Mouse (Mus musculus): Measurements from ENCODE around the gene Gm15737.

Gm15737 gene

DNA sequence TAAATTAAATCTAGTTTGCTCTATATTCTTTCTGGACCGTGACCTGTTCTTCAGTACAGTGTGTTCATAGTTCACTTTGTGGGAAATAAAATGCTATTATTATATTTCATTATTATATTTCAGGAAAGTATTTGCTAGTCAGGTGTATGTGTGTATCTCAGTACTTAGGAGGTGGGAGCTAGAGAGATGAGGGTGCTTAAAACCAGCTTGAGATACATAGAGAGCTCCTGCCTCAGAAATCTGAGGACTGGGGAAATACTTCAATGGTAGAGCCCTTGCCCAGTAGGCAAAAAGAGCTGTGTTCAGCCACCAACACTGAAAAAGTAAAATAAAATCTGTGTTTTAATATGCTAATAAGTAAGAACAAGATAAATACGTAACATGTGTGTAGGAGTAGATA is 6.2 kb downstream of the Gm15737 start:
- DNase-seq (ENCODE audit: low spot score): no peak

DNA sequence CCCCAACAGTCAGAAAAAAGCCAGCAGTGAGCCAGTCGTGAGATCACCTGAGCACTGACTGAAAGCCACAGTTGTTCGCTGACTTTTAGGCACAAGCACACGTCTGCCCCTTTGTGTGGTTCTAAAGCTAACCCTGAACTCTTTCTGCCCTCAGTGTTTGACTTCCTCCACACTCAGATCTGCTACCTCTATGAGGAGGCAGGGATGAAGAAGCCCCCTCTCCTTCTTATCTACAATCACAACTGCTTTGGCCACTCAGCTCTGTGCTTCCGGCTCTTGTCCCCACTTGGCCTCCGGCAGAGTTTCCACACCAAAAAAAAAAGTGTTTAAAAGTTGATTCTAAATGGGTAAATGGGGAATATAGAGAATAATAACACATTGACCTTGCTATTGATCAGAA is 7.0 kb downstream of the Gm15737 start:
- DNase-seq (ENCODE audit: low spot score): no peak

DNA sequence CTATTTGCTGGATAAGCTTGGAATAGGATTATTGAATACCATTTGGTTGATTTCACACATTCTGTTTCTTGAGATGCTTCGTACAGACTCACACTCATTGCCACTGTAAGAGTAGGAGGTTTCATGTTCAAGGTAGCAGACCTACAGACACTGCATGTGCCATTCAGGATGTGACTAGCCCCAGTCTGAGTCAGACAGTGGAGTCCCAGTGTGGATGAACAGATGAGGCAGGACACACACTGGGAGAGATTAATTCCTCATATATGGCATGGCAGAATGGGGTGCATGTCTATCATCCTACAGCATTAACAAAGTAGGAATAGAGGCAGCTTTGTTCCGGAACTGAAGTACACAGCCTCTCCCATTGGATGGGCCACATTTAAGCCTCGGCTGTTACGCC is 8.1 kb downstream of the Gm15737 start:
- no peak for DNase-seq (ENCODE audit: low spot score)

DNA sequence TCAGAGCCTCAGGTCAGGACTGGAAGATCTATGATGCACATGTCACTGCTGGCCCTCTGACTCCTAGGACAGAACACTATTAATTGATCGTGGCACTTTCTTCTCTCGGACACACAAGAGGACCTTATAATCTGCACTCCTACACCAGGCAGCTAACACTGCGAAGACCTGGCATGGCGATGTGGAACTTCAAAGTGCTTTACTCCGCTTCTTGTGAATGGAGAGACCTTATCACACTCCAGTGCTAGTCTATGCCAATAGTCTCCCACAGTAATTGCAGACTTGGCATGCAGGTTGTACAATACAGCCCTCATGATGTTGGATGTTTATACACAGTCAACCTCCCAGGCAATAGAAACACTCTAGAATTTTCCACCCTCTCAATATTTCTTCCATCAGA is 9.6 kb downstream of the Gm15737 start:
- DNase-seq (ENCODE audit: low spot score): no peak

DNA sequence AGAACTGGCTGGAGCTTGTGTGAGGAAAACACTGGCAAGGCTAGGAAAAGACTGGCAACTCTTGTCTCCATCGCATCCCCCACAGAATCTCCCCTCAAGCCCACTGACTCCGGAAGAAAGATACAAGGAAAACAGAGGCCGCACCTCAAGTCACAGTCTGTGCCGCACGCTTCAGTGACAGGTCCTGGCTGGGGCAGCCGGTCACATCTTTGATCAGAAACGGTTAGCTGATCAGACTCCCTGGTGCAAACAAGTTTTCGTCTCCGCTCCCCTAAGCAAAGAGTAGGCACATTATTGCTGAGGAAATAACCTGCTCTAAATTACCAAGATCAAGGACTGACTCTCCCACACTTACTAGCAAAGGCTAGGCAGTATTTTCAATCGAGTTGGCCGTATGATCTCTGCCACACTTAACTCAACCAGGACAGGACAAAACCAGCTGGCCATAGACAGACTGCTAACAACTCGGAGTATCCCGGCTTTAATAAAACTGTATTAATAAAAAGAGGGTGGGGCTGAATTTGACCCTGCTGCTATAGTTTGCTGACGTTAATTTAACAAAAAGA is 10.6 kb downstream of the Gm15737 start:
- no peak for DNase-seq (ENCODE audit: low spot score)

DNA sequence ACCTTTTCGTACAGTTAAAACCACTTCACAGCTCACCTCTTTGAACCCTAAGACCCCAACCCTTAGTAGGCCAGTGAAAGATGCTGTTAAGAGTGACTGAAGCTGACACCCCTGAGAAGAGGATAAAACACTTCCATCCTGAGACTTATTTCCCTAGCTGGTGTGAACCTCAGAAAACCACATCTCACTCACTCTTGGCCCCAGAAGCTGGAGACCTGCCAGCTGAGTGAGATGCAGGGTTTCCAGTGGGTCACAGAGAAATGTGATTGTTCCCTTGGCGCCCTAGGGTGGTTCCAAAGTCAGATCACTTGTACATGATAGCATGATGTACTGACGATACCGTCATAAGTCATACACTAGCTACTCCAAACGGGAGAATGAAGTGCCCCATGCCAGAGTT is 13.3 kb downstream of the Gm15737 start:
- DNase-seq (ENCODE audit: low spot score): no peak

DNA sequence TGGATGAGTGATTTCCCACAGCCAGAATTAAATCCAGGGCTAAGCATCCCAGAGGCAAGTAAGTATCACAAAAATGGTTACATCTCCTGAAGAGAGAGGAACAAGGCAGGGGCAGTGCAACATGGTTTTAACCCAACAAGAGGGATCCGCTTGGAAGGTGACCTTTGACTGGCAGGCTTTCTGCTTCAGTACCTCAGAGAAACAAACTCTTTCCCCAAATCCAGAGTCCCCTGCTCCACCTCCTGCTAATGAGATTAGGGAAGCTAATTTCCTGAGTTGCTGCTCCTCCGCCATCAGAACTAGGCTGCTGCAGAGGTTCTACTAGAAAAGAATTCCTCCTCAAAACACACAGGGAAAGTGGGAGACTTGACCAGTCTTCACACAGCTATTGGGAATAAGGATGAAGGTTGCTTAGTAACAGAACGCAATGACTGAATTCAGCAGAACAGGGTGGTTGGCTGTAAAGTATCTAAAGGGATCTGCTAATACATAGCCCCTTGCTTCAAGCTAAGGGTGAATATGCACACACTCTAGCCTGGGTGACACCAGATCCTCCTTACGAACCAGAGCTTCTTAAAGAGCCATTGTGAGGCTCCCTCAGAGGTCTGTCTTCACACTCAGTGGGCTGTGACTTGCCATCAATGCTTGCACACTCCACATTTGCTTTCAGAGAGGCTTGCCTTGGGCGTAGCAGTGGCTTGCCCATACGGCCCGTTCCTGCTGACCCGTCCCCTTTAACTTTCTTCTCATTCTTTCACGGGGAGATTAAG is 14.2 kb downstream of the Gm15737 start:
- DNase-seq (ENCODE audit: low spot score): no peak

DNA sequence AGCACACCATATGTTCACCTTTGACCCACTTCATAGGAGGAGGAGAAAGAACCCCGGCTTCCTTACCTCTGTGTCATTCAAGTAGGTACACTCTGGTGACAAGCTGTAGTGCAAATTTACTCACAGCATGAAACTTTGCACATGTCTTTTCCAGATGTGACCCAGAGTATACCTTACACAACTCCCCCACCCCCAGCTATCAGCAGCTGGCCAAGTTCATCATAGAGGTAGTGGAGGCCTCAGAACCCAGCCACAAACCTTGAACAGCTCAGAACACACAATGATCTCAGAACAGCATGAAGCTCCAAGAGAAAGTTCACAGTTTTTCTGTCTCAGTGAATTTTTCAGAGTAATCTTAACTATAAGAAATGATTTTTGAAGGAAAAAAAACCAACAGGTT is 22.4 kb downstream of the Gm15737 start:
- no peak for DNase-seq (ENCODE audit: low spot score)

DNA sequence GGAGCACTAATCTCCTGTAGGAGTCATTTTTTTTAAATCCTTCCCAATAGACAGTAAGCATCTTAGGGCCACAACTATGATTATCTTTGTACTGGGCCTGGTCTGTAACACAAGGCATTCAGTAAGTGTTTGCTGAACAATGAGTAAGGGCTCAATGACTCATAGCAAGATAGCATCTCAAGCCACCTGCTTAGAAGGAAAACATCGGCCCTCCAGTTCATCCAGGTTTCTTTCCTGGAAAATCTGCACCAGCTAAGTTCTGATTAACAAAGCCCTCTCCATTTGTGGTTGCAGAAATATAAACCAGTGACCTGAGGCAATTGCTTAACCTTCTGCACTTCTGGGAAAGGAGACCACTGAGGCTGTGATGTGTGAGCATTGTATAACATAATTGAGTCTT is 34.9 kb downstream of the Gm15737 start:
- no peak for DNase-seq (ENCODE audit: low spot score)

DNA sequence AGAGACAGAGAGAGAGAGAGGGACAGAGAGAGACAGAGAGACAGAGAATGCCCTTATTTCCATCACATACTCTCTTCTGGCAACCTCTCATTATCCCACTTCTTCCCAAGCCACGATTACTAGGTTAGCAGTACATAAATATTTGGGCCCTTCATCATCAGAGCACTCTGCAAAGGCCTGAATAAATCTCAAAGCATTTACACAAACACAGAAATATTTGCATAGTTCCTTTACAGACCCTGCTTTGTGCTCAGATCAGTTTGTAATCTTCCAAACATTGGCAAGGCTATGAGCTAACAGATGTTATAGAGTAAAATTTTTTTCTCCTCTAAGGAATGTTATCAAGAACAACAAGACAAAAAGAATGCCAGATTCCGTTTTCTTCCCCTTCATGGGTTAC is 35.3 kb downstream of the Gm15737 start:
- no peak for DNase-seq (ENCODE audit: low spot score)

DNA sequence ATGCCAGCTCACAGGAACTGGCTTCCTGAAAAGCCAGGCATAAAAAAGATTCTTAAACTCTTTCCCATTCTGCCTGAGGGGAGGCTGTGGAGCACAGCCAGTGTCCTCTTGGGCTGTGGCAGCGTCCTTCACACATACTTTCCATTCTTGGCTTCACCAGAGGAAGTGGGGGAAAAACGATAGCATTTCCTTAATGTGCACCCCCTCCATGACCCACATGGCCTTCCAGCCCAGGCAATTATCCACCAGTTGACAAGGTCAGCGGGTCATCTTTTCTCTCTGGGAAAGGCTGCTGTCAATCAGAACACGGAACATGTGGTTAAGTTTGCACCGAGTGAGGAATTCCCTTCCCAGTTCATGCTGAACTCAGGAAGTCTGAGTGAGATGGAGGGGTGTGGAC is 36.8 kb downstream of the Gm15737 start:
- peak; percentile 13 for DNase-seq (ENCODE audit: low spot score)

DNA sequence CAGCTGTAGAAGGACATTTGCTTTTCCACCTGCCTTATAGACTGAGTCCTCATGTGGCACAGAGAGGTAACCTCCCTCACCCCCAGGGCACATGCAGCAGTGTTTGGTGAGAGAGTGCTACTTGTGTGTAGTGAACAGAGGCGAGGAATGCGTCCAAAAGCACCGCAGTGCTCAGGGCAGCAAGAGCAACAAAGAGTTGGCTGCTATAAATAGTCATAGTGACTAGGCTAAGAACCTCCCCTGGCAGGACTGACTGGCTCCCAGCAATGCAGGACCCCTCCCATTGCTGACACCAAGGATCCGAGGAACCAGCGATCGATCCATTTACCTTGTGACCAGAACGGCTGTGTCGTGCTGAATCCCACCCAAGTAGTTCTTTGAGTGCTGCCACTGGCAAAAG is 40.2 kb downstream of the Gm15737 start:
- no peak for DNase-seq (ENCODE audit: low spot score)

DNA sequence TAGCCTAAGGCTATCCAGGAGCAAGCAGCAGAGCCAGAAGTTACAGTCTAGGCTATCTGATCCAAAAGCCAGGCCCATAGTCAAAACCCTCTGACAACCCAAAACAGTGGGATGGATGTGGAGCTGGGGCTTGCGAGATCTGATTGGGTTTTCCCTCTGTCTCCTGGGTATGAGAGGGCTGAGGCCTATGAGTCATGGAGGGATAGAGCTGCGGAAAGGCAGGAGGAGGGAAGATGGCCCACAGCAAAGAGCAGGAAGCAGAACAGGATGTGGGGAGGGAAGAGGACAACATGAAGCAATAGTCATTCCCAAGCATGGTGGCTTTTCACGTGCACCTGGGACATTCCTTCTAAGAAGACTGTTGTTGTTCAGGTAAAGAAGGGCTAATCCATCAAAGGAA is 41.5 kb downstream of the Gm15737 start:
- no peak for DNase-seq (ENCODE audit: low spot score)

DNA sequence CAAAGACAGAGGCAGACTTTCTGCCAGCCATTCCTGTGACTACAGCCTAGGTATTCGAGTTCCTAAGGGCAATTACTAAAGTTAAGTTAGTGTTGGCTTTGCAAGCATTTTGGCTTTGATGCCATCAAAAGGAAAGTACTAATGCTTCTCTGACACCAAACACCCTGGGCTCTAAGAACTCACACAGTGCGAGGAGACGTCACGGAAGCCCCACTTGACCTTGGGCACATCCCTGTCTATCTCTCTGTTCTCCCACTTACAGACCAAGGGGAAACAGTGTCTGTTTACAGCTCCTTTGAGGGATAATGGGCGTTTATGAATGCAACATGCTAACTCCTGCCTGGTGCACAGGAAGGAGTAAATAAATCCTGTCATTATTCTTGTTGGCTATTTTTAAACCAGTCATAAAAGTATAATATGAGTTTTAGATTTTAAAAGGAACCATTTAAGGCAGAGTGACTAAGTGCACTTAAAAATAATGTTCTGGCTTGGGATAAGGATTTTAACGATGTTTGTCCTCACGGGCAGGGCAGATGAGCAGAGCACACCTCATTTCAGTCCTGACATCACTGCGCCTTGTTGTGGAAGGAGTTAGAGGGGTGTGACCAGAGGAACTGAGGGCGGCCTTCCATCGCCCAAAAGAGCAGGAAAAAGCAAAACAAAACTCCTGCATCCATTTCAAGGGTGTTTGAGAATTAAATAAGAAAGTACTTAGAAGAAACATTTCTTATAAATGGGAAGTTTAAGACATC is 52.0 kb downstream of the Gm15737 start:
- no peak for DNase-seq (ENCODE audit: low spot score)

DNA sequence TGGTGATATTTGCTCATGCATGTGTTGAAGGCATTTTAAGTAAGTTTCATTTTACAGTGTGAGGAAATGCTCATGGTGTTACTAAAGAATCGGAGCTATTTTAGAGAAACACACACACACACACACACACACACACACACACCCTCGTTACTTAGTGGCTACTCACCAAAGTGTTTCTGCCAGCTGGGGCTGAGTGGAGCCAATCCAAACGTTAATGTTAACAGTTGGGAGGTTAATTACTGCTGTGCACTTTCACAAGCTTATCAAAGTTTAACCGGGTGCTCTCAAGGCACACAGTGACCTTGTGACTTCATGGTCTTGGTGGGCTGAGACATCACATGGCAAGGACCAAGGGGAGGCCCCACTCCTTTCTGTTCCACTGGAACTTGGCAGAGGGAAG is 52.7 kb downstream of the Gm15737 start:
- DNase-seq (ENCODE audit: low spot score): no peak

DNA sequence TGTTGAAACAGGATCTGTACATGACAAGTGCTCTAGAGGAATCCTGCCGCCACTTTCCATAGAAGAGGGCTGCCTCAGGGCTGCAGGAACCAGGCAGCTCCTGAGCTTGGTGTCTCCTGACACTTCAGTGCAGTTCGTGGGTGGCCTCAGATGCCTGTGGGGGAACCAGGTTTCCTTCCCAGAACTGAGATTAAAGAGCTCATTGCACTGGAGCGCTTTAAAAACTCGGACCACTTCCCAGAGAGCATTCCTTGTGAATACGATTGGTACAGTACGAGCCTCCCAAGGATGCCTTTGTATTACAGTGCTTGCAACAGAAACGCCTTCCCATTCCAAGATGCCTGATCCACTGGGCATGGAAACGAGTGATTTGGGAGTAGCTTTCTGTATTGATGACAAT is 55.4 kb downstream of the Gm15737 start:
- DNase-seq (ENCODE audit: low spot score): no peak

DNA sequence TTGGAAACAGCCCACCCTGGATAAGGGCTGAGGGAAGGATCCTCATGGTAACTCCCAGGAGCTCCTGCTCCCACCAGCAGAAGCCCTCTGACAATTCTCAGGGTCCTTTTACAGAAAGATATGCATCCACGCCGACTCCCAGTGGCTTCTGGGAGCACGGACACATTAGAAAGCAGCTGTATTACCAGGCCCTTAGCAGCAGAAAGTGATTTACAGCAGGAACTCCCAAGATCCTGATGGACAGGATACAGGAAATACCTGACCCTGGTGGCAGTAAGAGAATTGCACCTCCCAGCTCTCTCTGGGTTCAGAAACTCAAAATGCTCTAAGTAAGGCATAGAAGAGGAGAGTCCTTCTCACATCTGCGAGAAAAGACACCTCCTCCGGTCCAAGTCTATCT is 59.1 kb downstream of the Gm15737 start:
- no peak for DNase-seq (ENCODE audit: low spot score)
